27 mouse cellular contexts compared by ENCODE assay signal in the genomic region with DNA sequence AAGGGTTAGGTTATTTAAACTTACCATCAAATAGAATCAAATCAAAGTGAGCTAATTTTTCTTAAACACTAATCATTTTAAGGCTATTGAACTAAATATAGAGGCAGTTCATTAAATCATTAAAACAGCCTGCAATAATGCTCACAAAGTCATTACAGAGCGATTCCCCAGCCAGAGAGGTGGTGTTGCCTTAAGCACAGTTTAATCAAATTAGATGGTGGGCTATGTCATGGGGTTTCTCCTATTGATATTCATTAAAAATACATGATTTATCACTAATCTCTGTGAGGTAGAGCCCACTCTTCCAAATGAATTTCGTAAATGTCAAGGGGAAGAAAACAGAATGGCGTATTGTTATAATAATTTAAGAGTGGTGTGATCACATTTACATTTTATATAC. TPM values are rescaled to one million over a fixed set of nuclear protein-coding genes. Genes with fewer than 3 reads are reported as not detected.
DNase-seq lines count a peak whose midpoint lies in the region; ATAC-seq and TF ChIP-seq lines count a peak whose summit lies in the region.
"Had no signal": no experiment of that assay in that cellular context is flagged by ENCODE, and none has a peak within 500 bp of the region (broad histone marks: within the 10 kb centered on the region; RNA-seq: fewer than 3 reads in every experiment).

No protein-coding gene starts in this region.

- no peak overlapping the region for H3K4me2 ChIP-seq in midbrain, embryonic 13.5 days (replicated peaks)
- H3K4me2 ChIP-seq in neural tube, embryonic 13.5 days = no peak overlapping the region
- no peak overlapping the region for H3K4me2 ChIP-seq in neural tube, embryonic 15.5 days
- no peak overlapping the region for H3K4me2 ChIP-seq in midbrain, postnatal 0 days (ENCODE audit: low read depth, low read length, poor library complexity, severe bottlenecking)
- H3K4me2 ChIP-seq: embryonic facial prominence, embryonic 15.5 days had no signal

- no peak for TF ChIP-seq CTCF in midbrain, postnatal 0 days (IDR thresholded peaks at IDR 0.05)

- peaks cover 8% of the 10 kb centered on the region; the same call in 1 of the 2 replicates for H3K27me3 ChIP-seq in midbrain, embryonic 13.5 days
- peaks cover 16% of the 10 kb centered on the region; the same call in 1 of the 2 replicates for H3K27me3 ChIP-seq in midbrain, embryonic 10.5 days (ENCODE audit: low read depth, poor library complexity, severe bottlenecking)
- H3K27me3 ChIP-seq in neural tube, embryonic 13.5 days = no peaks in the 10 kb centered on the region
- no peaks in the 10 kb centered on the region for H3K27me3 ChIP-seq in neural tube, embryonic 15.5 days (replicated peaks)
- no peaks in the 10 kb centered on the region; the same call in 1 of the 2 replicates for H3K27me3 ChIP-seq in midbrain, postnatal 0 days (ENCODE audit: insufficient read depth, low read length)
- H3K27me3 ChIP-seq: CH12.LX; embryonic facial prominence, embryonic 15.5 days had no signal

- 48% methylated on average over 3 of the region's 3 CpGs for WGBS in midbrain, embryonic 13.5 days
- WGBS in midbrain, embryonic 10.5 days = 90% methylated on average over 3 of the region's 3 CpGs
- WGBS in neural tube, embryonic 13.5 days = 38% methylated on average over 3 of the region's 3 CpGs
- WGBS in neural tube, embryonic 15.5 days = 37% methylated on average over 3 of the region's 3 CpGs
- 47% methylated on average over 3 of the region's 3 CpGs for WGBS in midbrain, postnatal 0 days

- no peaks in the 10 kb centered on the region for H3K9me3 ChIP-seq in midbrain, embryonic 13.5 days
- no peaks in the 10 kb centered on the region for H3K9me3 ChIP-seq in midbrain, embryonic 10.5 days (replicated peaks)
- H3K9me3 ChIP-seq in neural tube, embryonic 13.5 days = no peaks in the 10 kb centered on the region
- H3K9me3 ChIP-seq in neural tube, embryonic 15.5 days (replicated peaks) = no peaks in the 10 kb centered on the region
- H3K9me3 ChIP-seq in midbrain, postnatal 0 days (ENCODE audit: low read length) = no peaks in the 10 kb centered on the region
- H3K9me3 ChIP-seq: embryonic facial prominence, embryonic 15.5 days; forebrain, embryonic 10.5 days; heart, embryonic 10.5 days had no signal

- H3K9ac ChIP-seq in midbrain, embryonic 13.5 days (replicated peaks) = no peak overlapping the region
- H3K9ac ChIP-seq in neural tube, embryonic 13.5 days = no peak overlapping the region
- no peak overlapping the region for H3K9ac ChIP-seq in neural tube, embryonic 15.5 days (replicated peaks)
- no peak overlapping the region for H3K9ac ChIP-seq in midbrain, postnatal 0 days (replicated peaks; ENCODE audit: low read length, poor library complexity, severe bottlenecking)
- H3K9ac ChIP-seq: embryonic facial prominence, embryonic 15.5 days had no signal

- peak; percentile 46; the same call in 1 of the 2 replicates for ATAC-seq in midbrain, embryonic 13.5 days
- ATAC-seq in neural tube, embryonic 13.5 days (ENCODE audit: low read depth) = 0 out of 2 replicates have a peak, but pooled peaks have one; percentile 55
- no peak for ATAC-seq in neural tube, embryonic 15.5 days (ENCODE audit: low FRiP score)
- no peak for ATAC-seq in midbrain, postnatal 0 days (ENCODE audit: low FRiP score)
- ATAC-seq: activated CD4-positive, CD25-positive, alpha-beta regulatory T cell, adult 4 months; forebrain, embryonic 14.5 days; Patski had no signal

- no peak overlapping the region for H3K4me3 ChIP-seq in midbrain, embryonic 13.5 days (replicated peaks)
- H3K4me3 ChIP-seq in midbrain, embryonic 10.5 days = no peak overlapping the region
- no peak overlapping the region for H3K4me3 ChIP-seq in neural tube, embryonic 13.5 days
- H3K4me3 ChIP-seq in neural tube, embryonic 15.5 days (replicated peaks) = no peak overlapping the region
- no peak overlapping the region for H3K4me3 ChIP-seq in midbrain, postnatal 0 days (ENCODE audit: low read depth, low read length)
- H3K4me3 ChIP-seq: embryonic facial prominence, embryonic 15.5 days; erythroblast, embryonic 14.5 days; forebrain, embryonic 10.5 days; heart, embryonic 10.5 days had no signal

- H3K4me1 ChIP-seq in midbrain, embryonic 13.5 days (replicated peaks) = peaks cover 24% of the 10 kb centered on the region
- H3K4me1 ChIP-seq in midbrain, embryonic 10.5 days = peaks cover 14% of the 10 kb centered on the region
- H3K4me1 ChIP-seq in neural tube, embryonic 13.5 days (replicated peaks) = peaks cover 19% of the 10 kb centered on the region
- peaks cover 4% of the 10 kb centered on the region; the same call in 1 of the 2 replicates for H3K4me1 ChIP-seq in neural tube, embryonic 15.5 days
- H3K4me1 ChIP-seq in midbrain, postnatal 0 days (ENCODE audit: insufficient read depth, low read length) = peaks cover 3% of the 10 kb centered on the region; the same call in 1 of the 2 replicates
- H3K4me1 ChIP-seq: embryonic facial prominence, embryonic 15.5 days had no signal

- DNase-seq in midbrain, embryonic 10.5 days (ENCODE audit: low spot score) = no peak
- peak; percentile 19 for DNase-seq in midbrain, postnatal 0 days (ENCODE audit: low spot score)
- no peak for DNase-seq in frontal cortex, postnatal 14 days (ENCODE audit: low spot score in 2 of 2)
- DNase-seq: adrenal gland, postnatal 14 days; cerebellum, adult 8-10 months; cerebellum, postnatal 14 days; embryo, embryonic 11 days; gastrocnemius, postnatal 10 days; heart, adult 18-20 months; heart, postnatal 10 days; heart, postnatal 4 days had no signal

- no peaks in the 10 kb centered on the region for H3K36me3 ChIP-seq in midbrain, embryonic 13.5 days
- no peaks in the 10 kb centered on the region for H3K36me3 ChIP-seq in midbrain, embryonic 10.5 days
- H3K36me3 ChIP-seq in neural tube, embryonic 13.5 days = no peaks in the 10 kb centered on the region
- no peaks in the 10 kb centered on the region for H3K36me3 ChIP-seq in neural tube, embryonic 15.5 days
- no peaks in the 10 kb centered on the region for H3K36me3 ChIP-seq in midbrain, postnatal 0 days (ENCODE audit: insufficient read depth, low read length)
- H3K36me3 ChIP-seq: embryonic facial prominence, embryonic 15.5 days; forebrain, embryonic 10.5 days; heart, embryonic 10.5 days had no signal

- no peak overlapping the region for H3K27ac ChIP-seq in midbrain, embryonic 13.5 days
- H3K27ac ChIP-seq in midbrain, embryonic 10.5 days (replicated peaks) = no peak overlapping the region
- H3K27ac ChIP-seq in neural tube, embryonic 13.5 days (replicated peaks) = no peak overlapping the region
- H3K27ac ChIP-seq in neural tube, embryonic 15.5 days (replicated peaks) = no peak overlapping the region
- H3K27ac ChIP-seq in midbrain, postnatal 0 days (ENCODE audit: low read depth, low read length) = no peak overlapping the region
- H3K27ac ChIP-seq: embryonic facial prominence, embryonic 15.5 days; forebrain, embryonic 10.5 days; heart, embryonic 10.5 days had no signal

RNA-seq across cellular contexts. Expression of a gene that starts 58.8 kb away (rescaled TPM):
- polyA plus RNA-seq in midbrain, embryonic 13.5 days (2015; fragmentation: Nextera tagmentation; extraction: Ambion mirVana) = not detected in 2 replicates
- not detected in 2 replicates for polyA plus RNA-seq in midbrain, embryonic 10.5 days (2016; fragmentation: Nextera tagmentation; extraction: Ambion mirVana)
- polyA plus RNA-seq in neural tube, embryonic 13.5 days (2015; fragmentation: Nextera tagmentation; extraction: Ambion mirVana) = not detected in 2 replicates
- polyA plus RNA-seq in neural tube, embryonic 15.5 days (2015; fragmentation: Nextera tagmentation; extraction: Ambion mirVana) = not detected in 2 replicates
- not detected in 2 replicates for total RNA-seq in midbrain, postnatal 0 days (2014; rRNA removed)
- polyA plus RNA-seq in midbrain, postnatal 0 days (2015; fragmentation: Nextera tagmentation; extraction: Ambion mirVana) = 0.38 TPM in 1 of 2 replicates, not detected in the other
- total RNA-seq: adrenal gland, adult 18-20 months; adrenal gland, postnatal 14 days; CH12.LX; common myeloid progenitor, adult 5-6 weeks; gastrocnemius, postnatal 10 days; gastrocnemius, postnatal 4 days; heart, adult 18-20 months; heart, postnatal 10 days; heart, postnatal 4 days had no signal
- polyA plus RNA-seq: activated CD4-positive, CD25-positive, alpha-beta regulatory T cell, adult 4 months; embryonic facial prominence, embryonic 11.5 days; embryonic facial prominence, embryonic 15.5 days; erythroblast, embryonic 14.5 days; forebrain, embryonic 10.5 days; heart, embryonic 10.5 days; heart, embryonic 14.5 days; Patski had no signal

Comparison
In these comparisons a context has a peak if more than half of its experiments do, and no peak if none do; other contexts are left out.
1. ATAC-seq: peak in midbrain, embryonic 13.5 days (single experiment) and neural tube, embryonic 13.5 days (single experiment); none in neural tube, embryonic 15.5 days (single experiment) and midbrain, postnatal 0 days (single experiment).